Mouse (Mus musculus) kidney, adult 2 months (tissue): ENCODE results near the gene Gm28043.

Source experiments
- CTCF ChIP-seq: fragments of 200-500 bp; conservative IDR thresholded peaks from 2 replicates; pipeline ENCODE4 v1.5.1; 2011; ENCODE audit warnings: low read depth, mild to moderate bottlenecking, control low read depth, low read length, moderate library complexity, mixed read lengths; ENCODE audit not compliant: insufficient read depth, insufficient read length
- POLR2A ChIP-seq: fragments of 200-500 bp; IDR thresholded peaks from one replicate; pipeline ENCODE4 v1.6.1; 2011; ENCODE audit warnings: low read depth, low read length, control low read depth

DNA sequence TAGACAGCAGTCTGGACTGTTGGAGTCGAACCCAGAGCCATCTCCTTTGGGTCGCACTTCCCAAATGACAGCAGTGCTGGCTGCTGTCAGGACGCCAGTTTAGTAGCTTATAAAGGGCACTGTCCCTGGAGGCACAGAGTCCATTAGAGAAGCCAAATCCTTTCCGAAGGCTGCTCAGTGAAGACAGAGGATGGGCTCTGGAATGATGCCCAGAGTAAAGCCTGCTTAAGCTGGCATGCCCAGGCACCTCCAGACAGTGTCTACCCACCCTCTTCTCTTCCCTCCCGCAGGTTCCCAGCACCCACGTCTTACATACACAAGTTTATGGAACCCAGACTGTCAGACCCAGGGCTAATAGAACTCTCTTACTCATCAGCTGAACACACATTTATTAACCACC, 109.9 kb downstream of the Gm28043 start:
- TF ChIP-seq CTCF (no peak), POLR2A (no peak)
